Mouse (Mus musculus) brain, embryonic 18.5 days (tissue): Measurements from ENCODE around the gene Zdhhc9.

ENCODE experiments used
- DNase-seq: peaks from one replicate; pipeline ENCODE4 v3.0.0-alpha.2; 2012; ENCODE audit warnings: low read depth, low spot score

The Zdhhc9 gene

GRCm38 (mm10) chrX:48170368-48170767 is 38.3 kb downstream of the Zdhhc9 start:
- DNase-seq: no peak

GRCm38 (mm10) chrX:48169892-48170291 is 38.8 kb downstream of the Zdhhc9 start:
- no peak for DNase-seq

GRCm38 (mm10) chrX:48158229-48158919 is 50.3 kb downstream of the Zdhhc9 start:
- DNase-seq: no peak

GRCm38 (mm10) chrX:48157396-48157795 is 51.3 kb downstream of the Zdhhc9 start:
- no peak for DNase-seq

GRCm38 (mm10) chrX:48155489-48155888 is 53.2 kb downstream of the Zdhhc9 start:
- DNase-seq: no peak

- no peak for DNase-seq
Observed at GRCm38 (mm10) chrX:48153949-48154348, 54.7 kb downstream of the Zdhhc9 start.

- DNase-seq: no peak
Observed at GRCm38 (mm10) chrX:48153414-48153813, 55.3 kb downstream of the Zdhhc9 start.

GRCm38 (mm10) chrX:48152106-48152505 is 56.6 kb downstream of the Zdhhc9 start:
- no peak for DNase-seq

- no peak for DNase-seq
Observed at GRCm38 (mm10) chrX:48147741-48148186, 60.9 kb downstream of the Zdhhc9 start.

GRCm38 (mm10) chrX:48147226-48147625 is 61.5 kb downstream of the Zdhhc9 start:
- no peak for DNase-seq

- DNase-seq: no peak
Observed at GRCm38 (mm10) chrX:48146262-48146661, 62.4 kb downstream of the Zdhhc9 start, which contains the start of gene Sash3. Gene Sash3, plus strand, starts transcription at chrX:48146436.

- DNase-seq: no peak
Observed at GRCm38 (mm10) chrX:48143415-48144335, 65.0 kb downstream of the Zdhhc9 start.

- no peak for DNase-seq
Observed at GRCm38 (mm10) chrX:48141481-48141880, 67.2 kb downstream of the Zdhhc9 start.

- no peak for DNase-seq
Observed at GRCm38 (mm10) chrX:48140286-48140877, 68.3 kb downstream of the Zdhhc9 start.

- DNase-seq: no peak
Observed at GRCm38 (mm10) chrX:48139368-48140285, 69.1 kb downstream of the Zdhhc9 start.

GRCm38 (mm10) chrX:48138539-48139275 is 70.0 kb downstream of the Zdhhc9 start:
- DNase-seq: no peak

GRCm38 (mm10) chrX:48138011-48138410 is 70.7 kb downstream of the Zdhhc9 start:
- no peak for DNase-seq

GRCm38 (mm10) chrX:48136935-48137334 is 71.7 kb downstream of the Zdhhc9 start:
- DNase-seq: no peak

- no peak for DNase-seq
Observed at GRCm38 (mm10) chrX:48129167-48129566, 79.5 kb downstream of the Zdhhc9 start.

GRCm38 (mm10) chrX:48127502-48128218 is 81.0 kb downstream of the Zdhhc9 start:
- no peak for DNase-seq
